Comparison of ENCODE assay signal across 11 mouse cellular contexts in genomic region chr11:101604116-101604515, GRCm38 (mm10). TPM values are rescaled to one million over a fixed set of nuclear protein-coding genes. Genes with fewer than 3 reads are reported as not detected.
DNase-seq lines count a peak whose midpoint lies in the region; ATAC-seq and TF ChIP-seq lines count a peak whose summit lies in the region.
"Had no signal": no experiment of that assay in that cellular context is flagged by ENCODE, and none has a peak within 500 bp of the region (broad histone marks: within the 10 kb centered on the region; RNA-seq: fewer than 3 reads in every experiment).

No protein-coding gene starts in this region.

- ATAC-seq in kidney, embryonic 15.5 days (replicated peaks; ENCODE audit: low FRiP score), result no peak
- no peak for ATAC-seq in embryonic facial prominence, embryonic 15.5 days (ENCODE audit: insufficient number of reproducible peaks, low FRiP score, low TSS enrichment, low read depth)
- no peak for ATAC-seq in intestine, postnatal 0 days
- no peak for ATAC-seq in neural tube, embryonic 12.5 days (ENCODE audit: low FRiP score, low read depth)
- no peak for ATAC-seq in megakaryocyte progenitor cell, adult 5-6 weeks (replicated peaks; ENCODE audit: poor library complexity)

- H3K27ac ChIP-seq in kidney, embryonic 15.5 days, result no peak overlapping the region
- H3K27ac ChIP-seq in embryonic facial prominence, embryonic 15.5 days (replicated peaks), result no peak overlapping the region
- no peak overlapping the region; the same call in 1 of the 2 replicates for H3K27ac ChIP-seq in intestine, postnatal 0 days (ENCODE audit: low read depth, low read length)
- no peak overlapping the region for H3K27ac ChIP-seq in neural tube, embryonic 12.5 days

- H3K4me1 ChIP-seq in kidney, embryonic 15.5 days, result peaks cover 6% of the 10 kb centered on the region; the same call in 1 of the 2 replicates
- H3K4me1 ChIP-seq in embryonic facial prominence, embryonic 15.5 days, result peaks cover 4% of the 10 kb centered on the region; the same call in 1 of the 2 replicates
- H3K4me1 ChIP-seq in intestine, postnatal 0 days (replicated peaks; ENCODE audit: control insufficient read depth, insufficient read depth, low read length), result no peaks in the 10 kb centered on the region
- no peaks in the 10 kb centered on the region for H3K4me1 ChIP-seq in neural tube, embryonic 12.5 days

- peak overlapping the region; percentile 29 for H3K4me3 ChIP-seq in kidney, embryonic 15.5 days (replicated peaks)
- no peak overlapping the region for H3K4me3 ChIP-seq in embryonic facial prominence, embryonic 15.5 days (replicated peaks)
- H3K4me3 ChIP-seq in intestine, postnatal 0 days (ENCODE audit: low read depth, low read length), result no peak overlapping the region
- H3K4me3 ChIP-seq in neural tube, embryonic 12.5 days, result no peak overlapping the region

- peak overlapping the region; percentile 53 for H3K4me2 ChIP-seq in kidney, embryonic 15.5 days
- H3K4me2 ChIP-seq in embryonic facial prominence, embryonic 15.5 days (replicated peaks), result peak overlapping the region; percentile 42
- H3K4me2 ChIP-seq in intestine, postnatal 0 days (replicated peaks; ENCODE audit: low read depth), result peak overlapping the region; percentile 58
- peak overlapping the region; percentile 52 for H3K4me2 ChIP-seq in neural tube, embryonic 12.5 days (replicated peaks)

- no peak for TF ChIP-seq CTCF in intestine, postnatal 0 days (IDR thresholded peaks at IDR 0.05; ENCODE audit: low read depth)

- no peak overlapping the region for H3K9ac ChIP-seq in kidney, embryonic 15.5 days
- H3K9ac ChIP-seq in embryonic facial prominence, embryonic 15.5 days, result no peak overlapping the region
- no peak overlapping the region for H3K9ac ChIP-seq in intestine, postnatal 0 days (ENCODE audit: low read depth, low read length)
- H3K9ac ChIP-seq in neural tube, embryonic 12.5 days, result no peak overlapping the region

- DNase-seq in kidney, adult 9 months, result no peak
- no peak for DNase-seq in B cell, adult 2 months
- DNase-seq in layer of hippocampus, adult 18-20 months (ENCODE audit: low spot score in 2 of 2), result no peak

- H3K9me3 ChIP-seq in kidney, embryonic 15.5 days (replicated peaks), result no peaks in the 10 kb centered on the region
- H3K9me3 ChIP-seq in embryonic facial prominence, embryonic 15.5 days (replicated peaks), result no peaks in the 10 kb centered on the region
- H3K9me3 ChIP-seq in intestine, postnatal 0 days (ENCODE audit: control insufficient read depth), result no peaks in the 10 kb centered on the region
- H3K9me3 ChIP-seq in neural tube, embryonic 12.5 days, result no peaks in the 10 kb centered on the region

- 0 out of 2 replicates have a peak, but pooled peaks cover 8% of the 10 kb centered on the region for H3K27me3 ChIP-seq in kidney, embryonic 15.5 days
- H3K27me3 ChIP-seq in embryonic facial prominence, embryonic 15.5 days, result no peaks in the 10 kb centered on the region
- 0 out of 2 replicates have a peak, but pooled peaks cover 5% of the 10 kb centered on the region for H3K27me3 ChIP-seq in intestine, postnatal 0 days (replicated peaks; ENCODE audit: control insufficient read depth, insufficient read depth, low read length)
- no peaks in the 10 kb centered on the region for H3K27me3 ChIP-seq in neural tube, embryonic 12.5 days (replicated peaks)

- H3K36me3 ChIP-seq in kidney, embryonic 15.5 days, result no peaks in the 10 kb centered on the region
- no peaks in the 10 kb centered on the region for H3K36me3 ChIP-seq in embryonic facial prominence, embryonic 15.5 days
- H3K36me3 ChIP-seq in intestine, postnatal 0 days (ENCODE audit: control insufficient read depth, insufficient read depth), result no peaks in the 10 kb centered on the region
- no peaks in the 10 kb centered on the region for H3K36me3 ChIP-seq in neural tube, embryonic 12.5 days

- 3% methylated on average over 3 of the region's 3 CpGs for WGBS in kidney, embryonic 15.5 days
- WGBS in embryonic facial prominence, embryonic 15.5 days, result 3% methylated on average over 3 of the region's 3 CpGs
- 5% methylated on average over 3 of the region's 3 CpGs for WGBS in intestine, postnatal 0 days
- WGBS in neural tube, embryonic 12.5 days, result 2% methylated on average over 3 of the region's 3 CpGs

RNA-seq across cellular contexts. Expression of gene Gm11634, which starts 5.1 kb away (rescaled TPM):
- not detected in 2 replicates for polyA plus RNA-seq in kidney, embryonic 15.5 days (2015; fragmentation: Nextera tagmentation; extraction: Ambion mirVana)
- not detected in 2 replicates for polyA plus RNA-seq in embryonic facial prominence, embryonic 15.5 days (2015; fragmentation: Nextera tagmentation; extraction: Ambion mirVana)
- 0.27 and 0.37 TPM in 2 replicates for polyA plus RNA-seq in intestine, postnatal 0 days (2015; fragmentation: Nextera tagmentation; extraction: Ambion mirVana)
- polyA plus RNA-seq in neural tube, embryonic 12.5 days (2016; fragmentation: Nextera tagmentation; extraction: Ambion mirVana), result not detected in 2 replicates
- not detected in 2 replicates for total RNA-seq in megakaryocyte progenitor cell, adult 5-6 weeks (2015)
- total RNA-seq in megakaryocyte progenitor cell, adult 5-6 weeks (2017), result not detected in 2 replicates
- not detected for total RNA-seq in layer of hippocampus, adult 18-20 months (2021)
- total RNA-seq: gastrocnemius, adult 18-20 months; left cerebral cortex, postnatal 10 days; MEL had no signal

RNA-seq across cellular contexts. Expression of gene Tmem106a, which starts 22.1 kb away (rescaled TPM):
- 5.5 and 5.8 TPM in 2 replicates for polyA plus RNA-seq in kidney, embryonic 15.5 days (2015; fragmentation: Nextera tagmentation; extraction: Ambion mirVana)
- 7.5 and 9.6 TPM in 2 replicates for polyA plus RNA-seq in embryonic facial prominence, embryonic 15.5 days (2015; fragmentation: Nextera tagmentation; extraction: Ambion mirVana)
- polyA plus RNA-seq in intestine, postnatal 0 days (2015; fragmentation: Nextera tagmentation; extraction: Ambion mirVana), result 122 and 130 TPM in 2 replicates
- 2.8 TPM in 2 replicates for polyA plus RNA-seq in neural tube, embryonic 12.5 days (2016; fragmentation: Nextera tagmentation; extraction: Ambion mirVana)
- total RNA-seq in megakaryocyte progenitor cell, adult 5-6 weeks (2015), result 2.7 and 3.7 TPM in 2 replicates
- 1.2 and 5.0 TPM in 2 replicates for total RNA-seq in megakaryocyte progenitor cell, adult 5-6 weeks (2017)
- 1 to 10 TPM; 1.2 to 2.0 TPM for total RNA-seq in layer of hippocampus, adult 18-20 months (2021)

RNA-seq across cellular contexts. Expression of gene Rdm1, which starts 22.9 kb away (rescaled TPM):
- 35.5 and 41.1 TPM in 2 replicates for polyA plus RNA-seq in kidney, embryonic 15.5 days (2015; fragmentation: Nextera tagmentation; extraction: Ambion mirVana)
- polyA plus RNA-seq in embryonic facial prominence, embryonic 15.5 days (2015; fragmentation: Nextera tagmentation; extraction: Ambion mirVana), result 51.1 and 54.6 TPM in 2 replicates
- polyA plus RNA-seq in intestine, postnatal 0 days (2015; fragmentation: Nextera tagmentation; extraction: Ambion mirVana), result 13.3 and 15.3 TPM in 2 replicates
- polyA plus RNA-seq in neural tube, embryonic 12.5 days (2016; fragmentation: Nextera tagmentation; extraction: Ambion mirVana), result 28.3 and 35.0 TPM in 2 replicates
- 9.8 and 12.7 TPM in 2 replicates for total RNA-seq in megakaryocyte progenitor cell, adult 5-6 weeks (2015)
- total RNA-seq in megakaryocyte progenitor cell, adult 5-6 weeks (2017), result 13.2 and 13.7 TPM in 2 replicates
- 10 to 100 TPM; 12.0 to 15.0 TPM for total RNA-seq in layer of hippocampus, adult 18-20 months (2021)

RNA-seq across cellular contexts. Expression of gene Nbr1, which starts 52.2 kb away (rescaled TPM):
- 74.8 and 76.4 TPM in 2 replicates for polyA plus RNA-seq in kidney, embryonic 15.5 days (2015; fragmentation: Nextera tagmentation; extraction: Ambion mirVana)
- 72.9 and 73.6 TPM in 2 replicates for polyA plus RNA-seq in embryonic facial prominence, embryonic 15.5 days (2015; fragmentation: Nextera tagmentation; extraction: Ambion mirVana)
- 44.5 and 54.1 TPM in 2 replicates for polyA plus RNA-seq in intestine, postnatal 0 days (2015; fragmentation: Nextera tagmentation; extraction: Ambion mirVana)
- polyA plus RNA-seq in neural tube, embryonic 12.5 days (2016; fragmentation: Nextera tagmentation; extraction: Ambion mirVana), result 116 and 123 TPM in 2 replicates
- total RNA-seq in megakaryocyte progenitor cell, adult 5-6 weeks (2015), result 28.1 and 33.7 TPM in 2 replicates
- 40.9 and 46.7 TPM in 2 replicates for total RNA-seq in megakaryocyte progenitor cell, adult 5-6 weeks (2017)
- total RNA-seq in layer of hippocampus, adult 18-20 months (2021), result 100 to 1,000 TPM; 134 to 138 TPM

RNA-seq across cellular contexts. Expression of gene Brca1, which starts 52.4 kb away (rescaled TPM):
- polyA plus RNA-seq in kidney, embryonic 15.5 days (2015; fragmentation: Nextera tagmentation; extraction: Ambion mirVana), result 12.9 and 14.4 TPM in 2 replicates
- polyA plus RNA-seq in embryonic facial prominence, embryonic 15.5 days (2015; fragmentation: Nextera tagmentation; extraction: Ambion mirVana), result 8.1 and 8.8 TPM in 2 replicates
- polyA plus RNA-seq in intestine, postnatal 0 days (2015; fragmentation: Nextera tagmentation; extraction: Ambion mirVana), result 2.3 and 3.3 TPM in 2 replicates
- 10.0 TPM in 2 replicates for polyA plus RNA-seq in neural tube, embryonic 12.5 days (2016; fragmentation: Nextera tagmentation; extraction: Ambion mirVana)
- total RNA-seq in megakaryocyte progenitor cell, adult 5-6 weeks (2015), result 25.1 and 31.4 TPM in 2 replicates
- 36.0 and 47.2 TPM in 2 replicates for total RNA-seq in megakaryocyte progenitor cell, adult 5-6 weeks (2017)
- total RNA-seq in layer of hippocampus, adult 18-20 months (2021), result 1 to 10 TPM in 1 of 2 experiments, under 1 TPM in 1; 0.56 to 1.0 TPM

Comparison
In these comparisons a context has a peak if more than half of its experiments do, and no peak if none do; other contexts are left out.
1. RNA of gene Tmem106a, which starts 22.1 kb away (polyA plus RNA-seq): 122 to 130 TPM in intestine, postnatal 0 days; 7.5 to 9.6 TPM in embryonic facial prominence, embryonic 15.5 days, 5.5 to 5.8 TPM in kidney, embryonic 15.5 days and 2.8 TPM in neural tube, embryonic 12.5 days; every median in the first group is over 10 times any median in the second.
2. Peak in every context shown above with its lines, with median percentiles within 50 percentile points of each other: H3K4me2 ChIP-seq.